Mouse (Mus musculus) forebrain, embryonic 16.5 days (tissue): ENCODE measurements around the gene Klf7. TPM values are rescaled to one million over a fixed set of nuclear protein-coding genes. Genes with fewer than 3 reads are reported as not detected.

Experiments
- ATAC-seq: fragments of 200-750 bp; cut with Nextera tagmentation; 2 replicates; pipeline ENCODE4 v1.8.0; 2017; ENCODE audit warnings: mild to moderate bottlenecking, moderate library complexity
- H3K27ac ChIP-seq: fragments of 300-500 bp; sonication (generic); 2 replicates; pipeline ENCODE4 v1.5.1; 2014; ENCODE audit warnings: low read length, control low read depth
- H3K27me3 ChIP-seq: fragments of 300-500 bp; sonication (generic); replicated peaks from 2 replicates; pipeline ENCODE4 v1.6.1; 2014; ENCODE audit warnings: low read length; ENCODE audit not compliant: control insufficient read depth, insufficient read depth
- H3K36me3 ChIP-seq: fragments of 300-500 bp; sonication (generic); 2 replicates; pipeline ENCODE4 v1.6.1; 2014; ENCODE audit not compliant: control insufficient read depth, insufficient read depth
- H3K4me1 ChIP-seq: fragments of 300-500 bp; sonication (generic); replicated peaks from 2 replicates; pipeline ENCODE4 v1.6.1; 2014; ENCODE audit warnings: low read length; ENCODE audit not compliant: control insufficient read depth, insufficient read depth
- H3K4me2 ChIP-seq: fragments of 300-500 bp; sonication (generic); 2 replicates; pipeline ENCODE4 v1.6.1; 2014; ENCODE audit warnings: mild to moderate bottlenecking, low read length, control low read depth
- H3K4me3 ChIP-seq: fragments of 300-500 bp; sonication (generic); replicated peaks from 2 replicates; pipeline ENCODE4 v1.5.1; 2014; ENCODE audit warnings: mild to moderate bottlenecking, low read length, control low read depth
- H3K9ac ChIP-seq: fragments of 300-500 bp; sonication (generic); replicated peaks from 2 replicates; pipeline ENCODE4 v1.6.1; 2014; ENCODE audit warnings: low read depth, low read length, control low read depth
- H3K9me3 ChIP-seq: fragments of 300-500 bp; sonication (generic); 2 replicates; pipeline ENCODE4 v1.6.1; 2016; ENCODE audit warnings: low read length; ENCODE audit not compliant: control insufficient read depth
- WGBS: fragments of 180-500 bp; shearing (Covaris S2); extraction: QIAGEN DNeasy Blood & Tissue Kit; methylation state at CpG from one replicate; pipeline ENCODE4 v1.1.7; 2014; 5-methylcytosine and 5-hydroxymethylcytosine counted together
- polyA plus RNA-seq: library from polyadenylated mRNA; unstranded; fragments of >200 nt; fragmentation: Nextera tagmentation; extraction: Ambion mirVana; gene quantifications from 2 replicates; pipeline ENCODE4 v1.2.1, GENCODE M21; 2015

Klf7 gene
- polyA plus RNA-seq, 1 experiment from 2014 or later: 131 TPM

GRCm38 (mm10) chr1:64090566-64090965 is 31.5 kb downstream of the Klf7 start:
- no peak overlapping the region for H3K9ac ChIP-seq
- H3K27ac ChIP-seq: no peak overlapping the region
- no peak for ATAC-seq
- H3K4me1 ChIP-seq: peaks cover 25% of the 10 kb centered on the region
- H3K27me3 ChIP-seq: no peaks in the 10 kb centered on the region
- no peak overlapping the region for H3K4me2 ChIP-seq
- H3K36me3 ChIP-seq: no peaks in the 10 kb centered on the region
- 75% methylated on average over 5 of the region's 5 CpGs for WGBS
- H3K9me3 ChIP-seq: no peaks in the 10 kb centered on the region
- H3K4me3 ChIP-seq: no peak overlapping the region

GRCm38 (mm10) chr1:64089691-64090090 is 32.4 kb downstream of the Klf7 start:
- H3K27ac ChIP-seq: no peak overlapping the region
- H3K27me3 ChIP-seq: no peaks in the 10 kb centered on the region
- no peak for ATAC-seq
- H3K4me1 ChIP-seq: peaks cover 25% of the 10 kb centered on the region
- no peaks in the 10 kb centered on the region for H3K36me3 ChIP-seq
- H3K4me3 ChIP-seq: no peak overlapping the region
- H3K9ac ChIP-seq: no peak overlapping the region
- no peak overlapping the region for H3K4me2 ChIP-seq
- H3K9me3 ChIP-seq: no peaks in the 10 kb centered on the region
- 81% methylated on average over 1 of the region's 1 CpGs for WGBS

GRCm38 (mm10) chr1:64088604-64089320 is 33.3 kb downstream of the Klf7 start:
- H3K4me2 ChIP-seq: peak overlapping the region; percentile 40
- no peak overlapping the region for H3K9ac ChIP-seq
- no peaks in the 10 kb centered on the region for H3K9me3 ChIP-seq
- peak overlapping the region; percentile 76 for H3K27ac ChIP-seq
- H3K36me3 ChIP-seq: no peaks in the 10 kb centered on the region
- H3K4me3 ChIP-seq: no peak overlapping the region
- H3K27me3 ChIP-seq: no peaks in the 10 kb centered on the region
- no peak for ATAC-seq
- peaks cover 25% of the 10 kb centered on the region for H3K4me1 ChIP-seq
- 74% methylated on average over 12 of the region's 12 CpGs for WGBS

GRCm38 (mm10) chr1:64087657-64088603 is 34.2 kb downstream of the Klf7 start:
- peaks cover 25% of the 10 kb centered on the region for H3K4me1 ChIP-seq
- no peak overlapping the region for H3K9ac ChIP-seq
- no peaks in the 10 kb centered on the region for H3K36me3 ChIP-seq
- no peaks in the 10 kb centered on the region for H3K27me3 ChIP-seq
- ATAC-seq: peak; percentile 91
- H3K27ac ChIP-seq: peak overlapping the region; percentile 76
- 8% methylated on average over 17 of the region's 17 CpGs for WGBS
- no peaks in the 10 kb centered on the region for H3K9me3 ChIP-seq
- H3K4me2 ChIP-seq: peak overlapping the region; percentile 40
- H3K4me3 ChIP-seq: 0 out of 2 replicates have a peak overlapping the region, but pooled peaks have one; percentile 5

- WGBS: 93% methylated on average over 4 of the region's 4 CpGs
- H3K4me1 ChIP-seq: peaks cover 28% of the 10 kb centered on the region
- H3K36me3 ChIP-seq: no peaks in the 10 kb centered on the region
- no peak overlapping the region for H3K4me3 ChIP-seq
- no peaks in the 10 kb centered on the region for H3K9me3 ChIP-seq
- no peak overlapping the region for H3K27ac ChIP-seq
- no peaks in the 10 kb centered on the region for H3K27me3 ChIP-seq
- no peak for ATAC-seq
- no peak overlapping the region for H3K9ac ChIP-seq
- no peak overlapping the region for H3K4me2 ChIP-seq
Observed at GRCm38 (mm10) chr1:64085875-64086274, 36.2 kb downstream of the Klf7 start.

- no peak overlapping the region for H3K27ac ChIP-seq
- no peaks in the 10 kb centered on the region for H3K36me3 ChIP-seq
- no peak for ATAC-seq
- no peak overlapping the region for H3K4me2 ChIP-seq
- no peaks in the 10 kb centered on the region for H3K27me3 ChIP-seq
- no peaks in the 10 kb centered on the region for H3K9me3 ChIP-seq
- no peak overlapping the region for H3K9ac ChIP-seq
- H3K4me3 ChIP-seq: no peak overlapping the region
- peaks cover 28% of the 10 kb centered on the region for H3K4me1 ChIP-seq
- WGBS: 91% methylated on average over 4 of the region's 4 CpGs
Observed at GRCm38 (mm10) chr1:64085361-64085760, 36.7 kb downstream of the Klf7 start.

GRCm38 (mm10) chr1:64084706-64085105 is 37.4 kb downstream of the Klf7 start:
- Histone ChIP-seq H3K36me3 (no peaks in the 10 kb centered on the region), H3K4me1 (peaks cover 28% of the 10 kb centered on the region), H3K9ac (no peak overlapping the region), H3K4me3 (no peak overlapping the region), H3K9me3 (no peaks in the 10 kb centered on the region), H3K27me3 (no peaks in the 10 kb centered on the region), H3K27ac (no peak overlapping the region), H3K4me2 (no peak overlapping the region)
- 91% methylated on average over 3 of the region's 3 CpGs for WGBS
- no peak for ATAC-seq

GRCm38 (mm10) chr1:64081791-64082190 is 40.3 kb downstream of the Klf7 start:
- Histone ChIP-seq H3K4me3 (no peak overlapping the region), H3K4me1 (peaks cover 15% of the 10 kb centered on the region)

GRCm38 (mm10) chr1:64081217-64081616 is 40.9 kb downstream of the Klf7 start:
- H3K9ac ChIP-seq: no peak overlapping the region
- H3K36me3 ChIP-seq: peaks cover 9% of the 10 kb centered on the region
- H3K4me3 ChIP-seq: no peak overlapping the region
- no peaks in the 10 kb centered on the region for H3K9me3 ChIP-seq
- 44% methylated on average over 2 of the region's 2 CpGs for WGBS
- H3K4me1 ChIP-seq: peaks cover 13% of the 10 kb centered on the region
- no peak overlapping the region for H3K27ac ChIP-seq
- no peak overlapping the region for H3K4me2 ChIP-seq
- ATAC-seq: 0 out of 2 replicates have a peak, but pooled peaks have one; percentile 34
- no peaks in the 10 kb centered on the region for H3K27me3 ChIP-seq

More at GRCm38 (mm10) chr1:64081791-64082190, 40.3 kb downstream of the Klf7 start:
- no peak for ATAC-seq
- Histone ChIP-seq H3K27me3 (no peaks in the 10 kb centered on the region), H3K36me3 (peaks cover 7% of the 10 kb centered on the region), H3K9me3 (no peaks in the 10 kb centered on the region), H3K4me2 (no peak overlapping the region), H3K27ac (no peak overlapping the region), H3K9ac (no peak overlapping the region)
- 100% methylated on average over 1 of the region's 1 CpGs for WGBS
